Mouse (Mus musculus): Measurements from ENCODE around the gene Pyroxd1. TPM values are rescaled to one million over a fixed set of nuclear protein-coding genes. Genes with fewer than 3 reads are reported as not detected.

Gene Pyroxd1
- polyA plus RNA-seq, 2 experiments from 2014 or later = 18.8 to 20.0 TPM

GRCm38 (mm10) chr6:142377081-142377480 is 31.6 kb downstream of the Pyroxd1 start:
- no peak for ATAC-seq

- no peak for ATAC-seq
These were observed 33.3 kb downstream of the Pyroxd1 start for GRCm38 (mm10) chr6:142378576-142379330.

- ATAC-seq = no peak
These were observed 34.5 kb downstream of the Pyroxd1 start for GRCm38 (mm10) chr6:142379961-142380360.

GRCm38 (mm10) chr6:142381615-142382014 is 36.2 kb downstream of the Pyroxd1 start:
- no peak for ATAC-seq

- ATAC-seq = no peak
These were observed 39.1 kb downstream of the Pyroxd1 start for GRCm38 (mm10) chr6:142384521-142384920.

- peak; percentile 3 for ATAC-seq
These were observed 41.0 kb downstream of the Pyroxd1 start for GRCm38 (mm10) chr6:142386285-142387010.

GRCm38 (mm10) chr6:142387011-142387754 is 41.7 kb downstream of the Pyroxd1 start, which contains the start of the genes Recql and Golt1b:
Recql (minus strand) TSS chr6:142387087.
Golt1b (plus strand) TSS chr6:142387221.
- ATAC-seq = peak; percentile 95

- ATAC-seq = no peak
These were observed 42.4 kb downstream of the Pyroxd1 start for GRCm38 (mm10) chr6:142387755-142388271.

- ATAC-seq = no peak
These were observed 43.6 kb downstream of the Pyroxd1 start for GRCm38 (mm10) chr6:142389101-142389500.

- no peak for ATAC-seq
These were observed 46.9 kb downstream of the Pyroxd1 start for GRCm38 (mm10) chr6:142392312-142392711.

- ATAC-seq = no peak
These were observed 49.2 kb downstream of the Pyroxd1 start for GRCm38 (mm10) chr6:142394669-142395068.

GRCm38 (mm10) chr6:142395756-142396155 is 50.3 kb downstream of the Pyroxd1 start:
- no peak for ATAC-seq

- ATAC-seq = no peak
These were observed 65.7 kb downstream of the Pyroxd1 start for GRCm38 (mm10) chr6:142411140-142411539.

Other genes starting within 250 kb of the Pyroxd1 start
- 1 to 10 TPM in 1 of 2 experiments, not detected in 1; 2.3 TPM for gene Slco1a6, start 137.1 kb upstream of the Pyroxd1 start, polyA plus RNA-seq (2017; shearing (Covaris generic))
- gene Iapp, start 47.2 kb upstream of the Pyroxd1 start, polyA plus RNA-seq (2017; shearing (Covaris generic)) = not detected
- not detected for gene Slco1a5, start 22.7 kb upstream of the Pyroxd1 start, polyA plus RNA-seq (2017; shearing (Covaris generic))
- gene Recql, start 41.4 kb downstream of the Pyroxd1 start, polyA plus RNA-seq (2017; shearing (Covaris generic)) = 10 to 100 TPM; 46.9 to 49.0 TPM
- 10 to 100 TPM; 49.8 to 53.2 TPM for gene Golt1b, start 41.6 kb downstream of the Pyroxd1 start, polyA plus RNA-seq (2017; shearing (Covaris generic))
- under 1 TPM; 0.87 to 0.93 TPM for gene Spx, start 67.8 kb downstream of the Pyroxd1 start, polyA plus RNA-seq (2017; shearing (Covaris generic))
- gene Gys2, start 127.5 kb downstream of the Pyroxd1 start, polyA plus RNA-seq (2017; shearing (Covaris generic)) = not detected
- gene Ldhb, start 162.3 kb downstream of the Pyroxd1 start, polyA plus RNA-seq (2017; shearing (Covaris generic)) = 100 to 1,000 TPM in 1 of 2 experiments, 10 to 100 TPM in 1; 95.9 to 136 TPM
- not detected for gene Kcnj8, start 226.0 kb downstream of the Pyroxd1 start, polyA plus RNA-seq (2017; shearing (Covaris generic))

All from CD4-positive, CD25-positive, alpha-beta regulatory T cell, adult 4 months (primary cell).